Comparison of ENCODE assay signal across 8 mouse cellular contexts in the genomic region with DNA sequence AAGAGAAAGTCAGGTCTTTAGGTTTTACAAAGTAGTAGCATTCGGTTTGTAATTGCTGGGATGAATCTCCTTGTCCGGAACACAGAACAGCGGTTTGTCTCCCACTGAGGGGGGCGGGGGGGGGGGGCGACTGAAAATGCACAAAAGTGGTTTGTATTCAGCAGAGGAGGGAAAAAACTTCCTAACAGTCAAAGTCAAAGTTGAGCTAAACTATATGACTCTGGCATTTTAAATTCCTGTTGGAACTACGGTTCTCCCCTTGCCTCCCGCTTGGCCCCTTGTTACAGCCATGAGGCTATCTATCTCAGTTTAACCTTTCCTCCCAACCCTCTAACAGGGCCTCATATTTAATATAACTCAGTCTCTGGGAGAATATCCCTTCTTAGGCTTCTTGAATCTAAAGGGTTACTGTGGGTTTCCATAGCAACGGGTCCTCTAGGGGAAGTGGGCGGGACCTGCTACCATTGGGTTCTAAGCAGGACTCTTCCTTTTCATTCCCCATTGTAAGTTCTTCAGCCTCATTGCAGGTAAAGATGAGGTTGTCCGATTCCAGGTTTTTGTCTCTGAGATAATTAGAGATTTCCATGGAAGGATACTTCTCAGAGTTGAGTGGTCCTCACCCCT. TPM values are rescaled to one million over a fixed set of nuclear protein-coding genes. Genes with fewer than 3 reads are reported as not detected.
A peak's percentile ranks its signal among the peaks of the same experiment; 100 is the strongest.
DNase-seq lines count a peak whose midpoint lies in the region; ATAC-seq and TF ChIP-seq lines count a peak whose summit lies in the region.

No protein-coding gene starts in this region.

- 1% methylated on average over 10 of the region's 10 CpGs for WGBS in lung, adult 2 months
- 0% methylated on average over 10 of the region's 10 CpGs for WGBS in neural tube, embryonic 15.5 days

- peak overlapping the region; percentile 95 for H3K4me3 ChIP-seq in lung, adult 2 months (replicated peaks; ENCODE audit: extremely low read depth, low read depth, low read length)
- peak overlapping the region; percentile 93 for H3K4me3 ChIP-seq in neural tube, embryonic 15.5 days (replicated peaks)

- H3K27me3 ChIP-seq in neural tube, embryonic 15.5 days (replicated peaks): no peaks in the 10 kb centered on the region

- TF ChIP-seq POLR2A in lung, adult 2 months (IDR thresholded peaks at IDR 0.05; ENCODE audit: borderline replicate concordance, extremely low read depth, low read depth, low read length): no peak

- peaks cover 24% of the 10 kb centered on the region for H3K4me1 ChIP-seq in lung, adult 2 months (ENCODE audit: control insufficient read depth, insufficient read depth, low read length)
- peaks cover 33% of the 10 kb centered on the region for H3K4me1 ChIP-seq in neural tube, embryonic 15.5 days

- no peaks in the 10 kb centered on the region for H3K9me3 ChIP-seq in neural tube, embryonic 15.5 days (replicated peaks)

- H3K36me3 ChIP-seq in neural tube, embryonic 15.5 days: no peaks in the 10 kb centered on the region

- DNase-seq in layer of hippocampus, adult 9-11 months: peak; percentile 64
- no peak for DNase-seq in layer of hippocampus, postnatal 25 days (ENCODE audit: extremely low spot score in 1 of 2, low spot score in 1 of 2)
- DNase-seq in cerebellum, adult 8-10 months: peak; percentile 54
- DNase-seq in kidney, adult 11 months: peak; percentile 46
- DNase-seq in lung, adult 2 months: no peak
- DNase-seq in urinary bladder, adult 18-20 months (ENCODE audit: low spot score in 2 of 2): no peak

- H3K9ac ChIP-seq in neural tube, embryonic 15.5 days (replicated peaks): peak overlapping the region; percentile 88

- H3K4me2 ChIP-seq in neural tube, embryonic 15.5 days: peak overlapping the region; percentile 75

- TF ChIP-seq CTCF in lung, adult 2 months (IDR thresholded peaks at IDR 0.05; ENCODE audit: insufficient read depth, low read length): no peak

- ATAC-seq in granulocyte monocyte progenitor cell, adult 5-6 weeks (replicated peaks; ENCODE audit: poor library complexity, severe bottlenecking): peak; percentile 61
- ATAC-seq in neural tube, embryonic 15.5 days (ENCODE audit: low FRiP score): peak; percentile 37; the same call in 1 of the 2 replicates

- H3K27ac ChIP-seq in neural tube, embryonic 15.5 days (replicated peaks): peak overlapping the region; percentile 96

RNA-seq across cellular contexts. Expression of a gene that starts 1.4 kb away (rescaled TPM):
- total RNA-seq in layer of hippocampus, postnatal 25 days (2021): 100 to 1,000 TPM; 184 to 211 TPM
- 2.0 and 3.7 TPM in 2 replicates for total RNA-seq in granulocyte monocyte progenitor cell, adult 5-6 weeks (2014; fragmentation: Nextera tagmentation)
- total RNA-seq in granulocyte monocyte progenitor cell, adult 5-6 weeks (2017): 1.1 and 1.2 TPM in 2 replicates
- 18.5 and 27.9 TPM in 2 replicates for polyA plus RNA-seq in lung, adult 2 months (2012; rRNA removed)
- polyA plus RNA-seq in neural tube, embryonic 15.5 days (2015; fragmentation: Nextera tagmentation; extraction: Ambion mirVana): 18.6 and 18.9 TPM in 2 replicates

Comparison
In these comparisons a context has a peak if more than half of its experiments do, and no peak if none do; other contexts are left out.
1. DNase-seq: peak in layer of hippocampus, adult 9-11 months (single experiment), cerebellum, adult 8-10 months (single experiment) and kidney, adult 11 months (single experiment); none in layer of hippocampus, postnatal 25 days (0 of 2), lung, adult 2 months (single experiment) and urinary bladder, adult 18-20 months (0 of 2).
2. RNA of a gene that starts 1.4 kb away (total RNA-seq): 184 to 211 TPM in layer of hippocampus, postnatal 25 days; 1.1 to 3.7 TPM in granulocyte monocyte progenitor cell, adult 5-6 weeks; every median in the first group is over 10 times any median in the second.